Mouse (Mus musculus): Measurements from ENCODE around the gene Resf1. TPM values are rescaled to one million over a fixed set of nuclear protein-coding genes. Genes with fewer than 3 reads are reported as not detected.
"Not testable (repeated sequence)": the region's sequence is repeated elsewhere in the genome, so short reads cannot be mapped to it uniquely, and the experiment has no call there.

The Resf1 gene
- total and polyA plus RNA-seq, 3 experiments: 12.4 to 20.9 (median 14.7) TPM

- H3K4me2 ChIP-seq (ENCODE audit: insufficient read depth, low read depth, poor library complexity, severe bottlenecking): no peak overlapping the region
- no peaks in the 10 kb centered on the region for H3K36me3 ChIP-seq (replicated peaks in 1 of 2; ENCODE audit: control insufficient read depth in 1 of 2, insufficient read depth in 1 of 2, low read length in 1 of 2)
- H3K9ac ChIP-seq (ENCODE audit: insufficient read depth, low read depth): no peak overlapping the region
- in situ Hi-C loops (cut with MboI; ENCODE audit: low pct_ligation_motif_present, low pct_unique_long_range_greater_than_20kb, low sequenced_read_pairs): no loop called here
- no peak overlapping the region for H3K27ac ChIP-seq (ENCODE audit: insufficient read depth, low read depth)
- dilution Hi-C loops (cut with MboI; ENCODE audit: extremely low pct_ligation_motif_present, extremely low pct_unique_long_range_greater_than_20kb, low sequenced_read_pairs): no loop called here
- no peaks in the 10 kb centered on the region for H3K27me3 ChIP-seq (replicated peaks)
- H3K9me3 ChIP-seq (replicated peaks; ENCODE audit: low read length): peaks cover 10% of the 10 kb centered on the region
- H3K4me3 ChIP-seq (replicated peaks in 1 of 3; ENCODE audit: low read depth in 2 of 3, low read length in 2 of 3, poor library complexity in 1 of 3): no peak overlapping the region
- H3K4me1 ChIP-seq (ENCODE audit: control insufficient read depth in 1 of 2, insufficient read depth in 2 of 2): peaks cover 8 to 13% of the 10 kb centered on the region in 2 experiments; a peak in 3 of 4 replicates
- no peak for DNase-seq (ENCODE audit: extremely low read depth)
- TF ChIP-seq MAX (IDR thresholded peaks at IDR 0.05; ENCODE audit: low read length): no peak
- peak; percentile 65; the same call in 1 of the 2 replicates for TF ChIP-seq MAFK (IDR thresholded peaks at IDR 0.05; ENCODE audit: insufficient replicate concordance, low read length)
- no peaks in the 10 kb centered on the region for H3K79me2 ChIP-seq (replicated peaks; ENCODE audit: control insufficient read depth, extremely low read depth, insufficient read depth, poor library complexity, severe bottlenecking)
These were observed 35.2 kb downstream of the Resf1 start for GRCm38 (mm10) chr6:149344372-149344771.

- H3K36me3 ChIP-seq (replicated peaks in 1 of 2; ENCODE audit: control insufficient read depth in 1 of 2, insufficient read depth in 1 of 2, low read length in 1 of 2); in situ Hi-C loops (cut with MboI; ENCODE audit: low pct_ligation_motif_present, low pct_unique_long_range_greater_than_20kb, low sequenced_read_pairs); H3K4me3 ChIP-seq (replicated peaks in 1 of 3; ENCODE audit: low read depth in 2 of 3, low read length in 2 of 3, poor library complexity in 1 of 3); H3K9ac ChIP-seq (ENCODE audit: insufficient read depth, low read depth); H3K79me2 ChIP-seq (replicated peaks; ENCODE audit: control insufficient read depth, extremely low read depth, insufficient read depth, poor library complexity, severe bottlenecking); H3K27me3 ChIP-seq (replicated peaks); H3K4me2 ChIP-seq (ENCODE audit: insufficient read depth, low read depth, poor library complexity, severe bottlenecking); dilution Hi-C loops (cut with MboI; ENCODE audit: extremely low pct_ligation_motif_present, extremely low pct_unique_long_range_greater_than_20kb, low sequenced_read_pairs); H3K27ac ChIP-seq (ENCODE audit: insufficient read depth, low read depth): not testable (repeated sequence)
- peaks cover 8 to 13% of the 10 kb centered on the region in 2 experiments; a peak in 3 of 4 replicates for H3K4me1 ChIP-seq (ENCODE audit: control insufficient read depth in 1 of 2, insufficient read depth in 2 of 2)
- peaks cover 14% of the 10 kb centered on the region for H3K9me3 ChIP-seq (replicated peaks; ENCODE audit: low read length)
- peak; percentile 24 for DNase-seq (ENCODE audit: extremely low read depth)
These were observed 39.0 kb downstream of the Resf1 start for GRCm38 (mm10) chr6:149348211-149348610.

- no peak overlapping the region for H3K4me2 ChIP-seq (ENCODE audit: insufficient read depth, low read depth, poor library complexity, severe bottlenecking)
- H3K4me3 ChIP-seq (replicated peaks in 1 of 3; ENCODE audit: low read depth in 2 of 3, low read length in 2 of 3, poor library complexity in 1 of 3): no peak overlapping the region
- peak; percentile 38; the same call in 1 of the 2 replicates for TF ChIP-seq BHLHE40 (IDR thresholded peaks at IDR 0.05; ENCODE audit: low read depth, low read length)
- TF ChIP-seq EP300 (IDR thresholded peaks at IDR 0.05; ENCODE audit: low read length): peak; percentile 17
- TF ChIP-seq ETS1 (conservative IDR thresholded peaks at IDR 0.05; ENCODE audit: low read depth, low read length): 0 out of 2 replicates have a peak, but pooled peaks have one; percentile 24
- TF ChIP-seq ELF1 (IDR thresholded peaks at IDR 0.05; ENCODE audit: low read depth, low read length): peak; percentile 20; the same call in 1 of the 2 replicates
- TF ChIP-seq KAT2A (IDR thresholded peaks at IDR 0.05; ENCODE audit: insufficient replicate concordance, low read length): no peak
- no peak for TF ChIP-seq TCF12 (IDR thresholded peaks at IDR 0.05; ENCODE audit: low read depth, low read length)
- peaks cover 0 to 7% of the 10 kb centered on the region in 2 experiments; a peak in 1 of 4 replicates for H3K4me1 ChIP-seq (ENCODE audit: control insufficient read depth in 1 of 2, insufficient read depth in 2 of 2)
- no peak overlapping the region for H3K9ac ChIP-seq (ENCODE audit: insufficient read depth, low read depth)
- no peaks in the 10 kb centered on the region for H3K36me3 ChIP-seq (replicated peaks in 1 of 2; ENCODE audit: control insufficient read depth in 1 of 2, insufficient read depth in 1 of 2, low read length in 1 of 2)
- H3K27me3 ChIP-seq (replicated peaks): no peaks in the 10 kb centered on the region
- peak overlapping the region; percentile 28; the same call in 1 of the 2 replicates for H3K27ac ChIP-seq (ENCODE audit: insufficient read depth, low read depth)
- peak; percentile 72 for DNase-seq (ENCODE audit: extremely low read depth)
- peaks cover 11% of the 10 kb centered on the region for H3K9me3 ChIP-seq (replicated peaks; ENCODE audit: low read length)
- no peaks in the 10 kb centered on the region for H3K79me2 ChIP-seq (replicated peaks; ENCODE audit: control insufficient read depth, extremely low read depth, insufficient read depth, poor library complexity, severe bottlenecking)
- in situ Hi-C loops (cut with MboI; ENCODE audit: low pct_ligation_motif_present, low pct_unique_long_range_greater_than_20kb, low sequenced_read_pairs): no loop called here
- dilution Hi-C loops (cut with MboI; ENCODE audit: extremely low pct_ligation_motif_present, extremely low pct_unique_long_range_greater_than_20kb, low sequenced_read_pairs): no loop called here
These were observed 45.7 kb downstream of the Resf1 start for GRCm38 (mm10) chr6:149354826-149355495.

Data from CH12.LX (cell line).